Mouse (Mus musculus): ENCODE data around the gene Tcf20.

- TF ChIP-seq CTCF (IDR thresholded peaks at IDR 0.05; ENCODE audit: control insufficient read depth, insufficient read depth, insufficient read length): no peak
- no peak for TF ChIP-seq CEBPB (IDR thresholded peaks at IDR 0.05; ENCODE audit: low read depth)
- TF ChIP-seq MAX (IDR thresholded peaks at IDR 0.05): no peak
- no peak for TF ChIP-seq MYOG (IDR thresholded peaks at IDR 0.05; ENCODE audit: control insufficient read depth, extremely low read depth, insufficient read length)
Observed at GRCm38 (mm10) chr15:82907306-82907705, 80.4 kb downstream of the Tcf20 start.
